Mouse (Mus musculus) left cerebral cortex, adult 11 months (tissue): ENCODE results near the gene Triobp.

ENCODE experiments used
- DNase-seq: peaks from one replicate; pipeline ENCODE4 v3.0.0; 2022; ENCODE audit warnings: low spot score

Gene Triobp

GRCm38 (mm10) chr15:78962885-78963284, 15.4 kb downstream of the Triobp start:
- DNase-seq: no peak

DNA sequence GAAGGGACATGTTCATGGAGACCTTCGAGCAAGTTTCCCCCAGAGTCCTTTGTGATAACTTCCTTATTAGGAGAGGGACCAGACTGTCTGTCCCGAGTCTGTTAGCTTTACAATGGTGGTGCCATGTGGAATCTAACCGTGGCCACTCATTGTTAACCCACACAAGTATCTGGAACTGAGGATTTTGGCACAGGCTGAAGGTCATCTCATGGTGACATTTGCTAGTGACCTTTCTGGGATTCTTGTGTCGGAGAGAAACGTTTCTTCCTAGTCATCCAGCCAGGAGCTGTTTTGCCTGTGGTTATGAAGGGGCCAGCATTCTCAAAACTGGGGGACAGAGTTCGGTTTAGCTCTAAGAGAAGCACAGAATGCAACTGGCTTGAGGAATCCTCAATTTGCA, 24.1 kb downstream of the Triobp start:
- DNase-seq: no peak

DNA sequence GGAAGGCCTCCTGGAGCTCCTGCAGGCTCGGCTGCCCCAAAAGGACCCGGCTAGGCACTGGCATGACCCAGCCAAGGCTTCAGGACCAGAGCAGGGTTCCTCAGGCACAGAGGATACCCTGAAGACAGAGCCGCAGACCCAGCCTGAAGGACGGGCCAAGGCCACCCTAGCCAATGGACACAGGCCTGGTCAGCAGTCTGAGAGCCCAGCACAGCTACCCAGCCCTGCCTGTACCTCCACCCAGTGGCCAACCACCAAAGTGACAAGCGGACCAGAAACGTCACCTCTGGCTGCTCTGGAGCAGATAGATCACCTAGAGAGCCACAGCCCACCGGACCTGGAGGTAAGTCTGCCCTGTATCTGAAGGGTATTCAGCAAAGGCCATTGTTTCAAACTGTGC, 26.4 kb downstream of the Triobp start:
- DNase-seq: no peak

- DNase-seq: no peak
Observed at GRCm38 (mm10) chr15:78977676-78978159, 30.2 kb downstream of the Triobp start.

DNA sequence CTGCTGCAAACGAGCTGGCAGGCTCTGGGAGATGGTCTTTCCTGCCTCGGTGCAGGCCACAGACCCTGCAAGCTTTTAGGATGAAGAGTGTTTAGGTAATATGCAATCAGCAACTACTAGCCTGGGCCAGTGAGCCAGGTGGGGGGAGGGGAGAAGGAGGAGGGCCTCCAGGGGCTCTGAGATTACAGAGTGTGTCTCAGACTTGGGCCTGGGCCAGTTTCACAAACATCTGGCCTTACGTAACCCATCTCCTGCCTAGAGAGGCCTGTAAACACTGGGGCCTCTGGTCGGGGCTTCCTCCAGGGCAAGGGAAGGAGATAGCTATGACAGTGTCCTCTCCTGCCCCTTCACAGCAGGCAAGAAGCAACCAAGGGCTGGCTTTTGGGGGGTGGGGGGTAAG, 31.4 kb downstream of the Triobp start:
- DNase-seq: no peak

DNA sequence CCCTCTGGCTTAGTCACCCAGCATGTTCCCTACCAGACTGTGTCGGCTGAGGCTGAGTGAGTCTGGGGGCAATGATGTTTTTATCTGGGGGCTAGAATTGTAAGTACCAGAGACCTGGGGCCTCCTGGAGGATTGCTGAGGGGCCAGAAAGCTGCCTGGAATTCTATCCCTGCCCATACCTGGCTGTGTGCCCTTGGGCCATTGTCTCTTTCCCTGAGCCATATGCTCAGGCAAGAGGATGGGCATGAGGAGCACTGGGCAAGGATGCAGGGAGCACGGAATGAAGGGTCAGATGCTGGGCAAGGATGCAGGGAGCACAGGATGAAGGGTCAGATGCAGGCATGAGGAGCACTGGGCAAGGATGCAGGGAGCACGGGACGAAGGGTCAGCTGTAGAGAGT, 32.6 kb downstream of the Triobp start:
- no peak for DNase-seq

DNA sequence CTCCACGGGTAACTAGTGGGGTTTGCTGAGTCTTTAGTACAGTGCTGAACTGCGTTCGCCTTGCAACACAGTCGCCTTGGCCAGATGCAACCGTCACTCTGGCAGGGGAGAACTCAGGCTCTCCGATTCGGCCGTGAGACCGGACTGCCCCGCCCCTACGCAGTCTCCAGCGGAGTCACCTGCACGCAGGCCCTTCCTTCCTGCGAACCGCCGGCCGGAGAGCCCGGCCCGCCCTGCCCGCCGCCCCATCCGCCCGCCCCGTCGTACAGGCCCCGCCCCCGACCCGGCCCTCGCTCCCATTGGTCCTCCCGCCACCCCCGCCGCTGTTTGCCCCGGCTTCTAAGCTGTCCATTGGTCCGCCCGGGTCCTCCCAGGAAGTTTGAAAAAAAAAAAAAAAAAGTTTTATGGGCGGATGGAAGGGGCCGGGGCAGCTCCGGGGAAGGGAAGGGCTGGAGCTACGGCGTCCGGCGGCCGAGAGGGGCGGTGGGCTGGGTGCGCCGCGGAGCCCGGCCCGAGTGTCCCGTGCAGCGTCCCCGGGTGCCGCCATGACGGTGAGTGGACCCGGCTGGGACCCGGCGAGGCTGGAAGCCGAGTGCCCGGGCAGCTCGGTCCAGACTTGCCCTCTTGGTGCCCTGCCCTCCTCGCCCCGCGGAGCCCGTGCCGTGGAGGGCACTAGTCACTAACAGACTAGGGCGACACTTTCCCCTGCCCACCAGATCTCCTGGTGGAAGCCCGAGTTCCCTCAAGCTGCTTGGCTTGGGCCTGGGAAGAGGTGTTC, 35.3 kb downstream of the Triobp start:
- peak; percentile 33 for DNase-seq

DNA sequence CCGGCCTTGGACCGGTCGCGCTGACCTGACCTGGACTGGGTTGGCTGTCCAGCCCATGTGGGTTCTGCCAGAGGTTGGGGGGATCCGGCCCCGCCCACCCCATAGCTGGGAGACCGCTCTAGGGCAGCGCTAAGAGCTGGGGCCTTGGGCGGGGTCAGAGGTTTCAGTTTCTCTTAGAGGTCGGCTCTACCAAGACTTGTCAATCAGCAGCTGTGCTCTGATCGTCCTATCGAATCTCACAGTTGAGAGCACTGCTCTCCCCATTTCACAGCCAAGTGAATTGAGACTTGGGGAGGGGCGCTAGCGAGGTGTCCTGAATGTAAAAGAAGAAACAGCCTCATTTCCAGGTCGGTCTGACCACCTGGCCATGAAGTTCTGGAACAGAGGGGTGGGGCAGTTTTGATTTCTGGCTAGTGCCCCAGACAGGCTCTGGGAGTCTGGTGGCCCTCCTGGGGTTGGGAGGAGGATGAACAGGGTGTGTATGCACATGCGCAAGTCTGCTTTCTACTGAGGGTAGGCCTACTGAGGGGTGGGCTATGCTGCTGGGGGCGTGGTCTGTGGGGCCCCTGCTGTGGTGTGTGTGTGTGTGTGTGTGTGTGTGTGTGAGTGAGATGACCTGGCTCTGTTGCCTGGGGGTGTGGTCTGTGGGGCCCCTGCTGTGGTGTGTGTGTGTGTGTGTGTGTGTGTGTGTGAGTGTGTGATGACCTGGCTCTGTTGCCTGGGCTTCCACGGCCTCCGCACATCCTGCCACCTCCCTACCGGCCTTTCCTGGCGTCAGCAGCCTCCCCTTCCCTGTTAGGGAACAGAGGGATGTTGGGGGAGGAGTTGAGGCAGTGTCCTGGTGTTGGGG, 36.1 kb downstream of the Triobp start:
- no peak for DNase-seq

DNA sequence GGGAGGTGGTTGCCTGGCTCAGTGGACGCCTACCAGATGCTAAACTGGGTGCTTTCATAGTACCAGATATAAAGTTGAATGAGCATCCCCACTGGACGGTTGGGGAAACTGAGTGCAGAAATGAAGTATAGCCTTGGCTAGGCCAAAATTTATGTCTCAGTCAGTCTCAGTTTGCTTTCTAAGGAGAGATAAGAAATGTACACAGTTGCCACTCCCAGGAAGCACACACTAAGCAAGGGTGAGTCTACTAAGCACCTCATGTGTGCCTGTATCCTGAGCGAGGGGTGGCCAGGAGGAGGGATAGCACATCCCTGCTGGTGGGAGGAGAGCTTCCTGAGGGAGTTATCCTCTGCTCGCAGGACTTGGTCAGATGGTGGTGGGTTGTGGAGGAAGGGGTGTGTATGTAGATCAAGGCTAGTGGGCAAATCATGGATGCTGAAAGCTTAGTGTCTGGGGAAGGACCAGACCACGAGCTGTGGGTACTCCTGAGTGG, 36.8 kb downstream of the Triobp start:
- no peak for DNase-seq

- no peak for DNase-seq
Observed at GRCm38 (mm10) chr15:78986536-78987220, 39.2 kb downstream of the Triobp start.

DNA sequence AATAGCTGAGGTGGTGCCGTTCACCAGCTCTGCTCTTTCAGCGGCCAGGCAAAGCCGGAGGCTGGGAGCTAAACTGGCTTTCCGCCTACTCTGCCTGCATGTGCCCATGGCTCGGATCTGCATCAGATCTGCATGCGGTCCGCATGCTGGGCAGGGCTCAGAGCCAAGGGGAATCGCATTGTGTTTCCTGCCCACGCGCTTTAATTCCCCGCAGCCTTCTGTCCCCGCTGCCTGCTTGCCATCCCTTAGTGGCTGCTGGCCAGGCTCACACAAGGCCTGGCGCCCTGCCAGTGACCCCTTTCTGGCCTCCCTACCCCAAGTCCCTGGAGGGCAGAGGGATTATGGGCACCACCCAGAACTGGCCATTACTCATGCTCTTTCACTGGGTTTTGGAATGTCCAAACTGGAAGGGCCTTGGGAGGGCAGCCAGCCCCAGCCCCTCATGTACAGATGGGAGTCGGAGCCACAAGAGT, 41.0 kb downstream of the Triobp start:
- peak; percentile 68 for DNase-seq

GRCm38 (mm10) chr15:78989152-78990092, 41.9 kb downstream of the Triobp start:
- no peak for DNase-seq

- DNase-seq: no peak
Observed at GRCm38 (mm10) chr15:78990093-78990463, 42.6 kb downstream of the Triobp start.

- DNase-seq: no peak
Observed at GRCm38 (mm10) chr15:78990970-78991525, 43.5 kb downstream of the Triobp start.

- DNase-seq: no peak
Observed at GRCm38 (mm10) chr15:78992235-78992634, 44.7 kb downstream of the Triobp start.

GRCm38 (mm10) chr15:78992925-78993324, 45.4 kb downstream of the Triobp start:
- DNase-seq: no peak

DNA sequence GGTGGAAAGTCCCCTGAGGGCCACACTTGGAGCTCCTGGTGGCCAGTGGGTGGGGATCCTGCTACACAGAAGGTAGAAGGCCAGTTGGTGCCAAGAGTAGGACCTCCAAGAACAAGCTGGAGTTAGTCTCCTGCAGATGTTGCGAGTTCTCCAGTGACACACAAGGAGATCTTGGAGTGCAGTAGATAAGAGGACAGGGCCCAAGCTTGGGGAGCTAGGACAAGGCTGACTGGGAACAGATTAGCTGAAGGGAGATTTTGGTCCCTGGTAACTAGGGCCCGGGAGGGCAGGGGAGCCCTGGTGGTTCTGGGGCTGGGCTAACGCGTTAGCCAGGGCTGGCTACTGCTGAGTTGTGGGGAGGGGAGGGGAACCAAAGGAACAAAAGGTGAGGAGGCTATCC, 48.4 kb downstream of the Triobp start:
- no peak for DNase-seq

- no peak for DNase-seq
Observed at GRCm38 (mm10) chr15:78996663-78997062, 49.1 kb downstream of the Triobp start.

- DNase-seq: no peak
Observed at GRCm38 (mm10) chr15:78998348-78998747, 50.8 kb downstream of the Triobp start.

DNA sequence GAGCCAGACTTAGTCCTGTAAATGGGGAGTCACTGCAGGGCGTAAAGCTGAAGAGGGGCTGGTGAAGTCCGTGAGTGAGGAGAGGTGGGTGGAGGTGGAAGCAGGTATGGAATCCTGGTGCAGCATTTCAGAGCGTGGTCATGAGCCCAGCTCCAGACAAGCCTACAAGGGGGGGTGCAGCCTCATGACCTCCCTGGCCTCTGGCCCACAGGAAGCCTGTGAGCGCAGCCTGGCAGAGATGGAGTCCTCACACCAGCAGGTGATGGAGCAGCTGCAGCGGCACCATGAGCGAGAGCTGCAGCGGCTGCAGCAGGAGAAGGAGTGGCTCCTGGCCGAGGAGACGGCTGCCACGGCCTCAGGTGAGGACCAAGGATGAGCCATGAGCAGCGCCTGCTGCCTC, 52.1 kb downstream of the Triobp start:
- DNase-seq: no peak

DNA sequence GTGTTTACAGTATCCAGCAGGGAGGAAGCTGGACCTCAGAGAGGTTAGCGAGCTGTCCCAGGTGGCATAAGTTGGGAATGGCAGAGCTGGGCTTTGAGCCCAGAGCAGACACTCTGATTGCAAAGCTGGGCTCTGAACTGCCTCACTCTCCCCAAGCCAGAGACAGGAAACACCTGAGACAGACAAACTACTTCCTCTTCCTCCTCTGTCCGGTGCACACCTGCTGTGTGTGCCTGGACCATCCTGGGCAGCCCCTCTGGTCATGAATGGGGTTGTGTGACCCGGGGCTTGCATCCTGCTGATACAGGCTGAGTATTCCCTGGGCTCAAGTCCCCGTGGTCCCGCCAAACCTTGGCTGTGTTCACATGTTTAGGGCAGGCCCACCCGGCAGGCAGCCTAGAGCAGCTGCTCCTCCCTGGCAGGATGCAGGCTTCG, 52.9 kb downstream of the Triobp start:
- no peak for DNase-seq
